Mouse (Mus musculus): ENCODE results near the gene Pnma3.
"Not testable (repeated sequence)": the region's sequence is repeated elsewhere in the genome, so short reads cannot be mapped to it uniquely, and the experiment has no call there.

Gene Pnma3

GRCm38 (mm10) chrX:73064415-73064793 is at the start of gene Pnma3:
Pnma3 (plus strand) TSS chrX:73064787.
- DNase-seq (ENCODE audit: low spot score in 2 of 2): no peak

DNA sequence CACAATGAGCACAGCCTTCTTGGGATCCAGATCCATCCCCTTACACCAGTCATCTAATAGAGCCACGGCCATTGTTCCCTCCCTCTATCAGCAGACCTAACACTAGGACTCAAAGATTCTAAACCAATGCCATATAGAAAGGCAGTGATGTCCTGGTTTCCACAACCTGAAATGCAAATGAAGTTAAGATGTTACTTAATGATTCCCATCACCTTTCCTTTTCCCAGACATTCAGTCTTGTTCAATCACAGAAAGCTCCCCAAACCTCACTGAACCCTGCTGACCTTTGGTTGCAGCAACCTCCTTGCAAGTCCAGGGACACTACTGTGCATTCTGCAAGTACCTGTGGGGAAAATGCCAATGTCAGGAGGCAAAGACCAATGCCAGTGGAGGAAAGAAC is 27.6 kb upstream of the Pnma3 start, which contains the start of gene Pnma5:
TSS of gene Pnma5 (minus strand) at position 101 of the 400 bp plus-strand sequence.
- no peak for DNase-seq (ENCODE audit: low spot score in 2 of 2)

DNA sequence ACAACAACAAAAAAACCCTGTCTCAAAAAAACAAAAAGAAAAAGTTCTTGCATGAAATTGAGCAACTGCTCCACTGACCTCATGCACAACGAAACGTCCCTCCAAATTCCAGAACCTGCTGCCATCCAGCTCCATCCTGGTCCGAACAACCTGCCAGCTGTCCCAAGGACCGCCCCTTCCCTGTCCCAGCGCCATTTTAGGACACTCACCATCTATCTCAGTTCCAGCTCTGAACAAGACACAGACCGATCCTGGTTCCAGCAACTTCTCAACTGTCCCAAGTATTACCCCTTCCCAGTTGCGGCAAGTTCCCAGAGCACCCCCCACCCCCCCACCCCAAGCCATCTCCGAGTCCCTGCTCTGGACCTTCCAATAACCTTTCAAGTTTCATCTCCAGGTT is 25.8 kb upstream of the Pnma3 start:
- DNase-seq (ENCODE audit: low spot score in 2 of 2): no peak

DNA sequence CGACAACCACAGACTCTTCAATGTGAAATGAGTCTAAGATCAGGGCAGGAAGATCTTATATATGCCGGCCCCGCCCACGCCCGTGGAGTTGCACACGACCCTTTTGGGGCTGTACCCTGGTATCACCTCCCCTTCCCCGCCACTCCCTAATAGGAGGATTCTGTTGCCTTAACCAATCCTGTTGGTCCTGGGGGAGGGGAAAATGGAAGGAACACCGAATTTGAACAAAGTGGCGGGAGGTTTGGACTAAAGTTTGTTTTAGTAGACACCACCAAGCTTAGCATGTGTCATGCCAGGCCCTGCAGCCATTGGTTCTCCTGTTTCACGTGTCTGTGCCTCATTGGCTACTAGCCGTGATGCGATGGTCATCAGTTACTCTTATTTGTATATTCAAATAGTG is 24.9 kb upstream of the Pnma3 start:
- no peak for DNase-seq (ENCODE audit: low spot score in 2 of 2)

- DNase-seq (ENCODE audit: low spot score in 2 of 2): peak; percentile 85 to 94
Observed at GRCm38 (mm10) chrX:73053860-73054563, 10.6 kb upstream of the Pnma3 start.

DNA sequence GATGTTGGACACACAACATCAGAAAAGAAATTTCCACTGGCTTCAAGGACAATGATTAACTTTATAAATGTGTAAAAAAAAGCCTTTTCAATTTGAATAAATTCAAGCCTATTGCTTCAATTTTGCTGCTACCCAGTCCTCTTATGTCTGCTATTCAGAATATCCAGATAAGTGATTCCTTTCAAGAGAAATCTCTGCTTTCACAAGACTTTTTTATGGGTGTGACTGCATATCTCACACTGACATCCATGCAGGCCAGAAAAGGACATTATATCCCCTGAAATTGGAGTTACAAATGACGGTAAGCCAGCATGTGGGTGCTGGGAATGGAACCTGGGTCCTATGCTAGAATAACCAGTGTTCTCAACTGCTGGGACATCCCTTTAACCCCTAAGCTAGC is 3.1 kb upstream of the Pnma3 start:
- DNase-seq (ENCODE audit: low spot score in 2 of 2): no peak

- no peak for DNase-seq (ENCODE audit: low spot score in 2 of 2)
Observed at GRCm38 (mm10) chrX:73062323-73062722, 2.3 kb upstream of the Pnma3 start.

- DNase-seq (ENCODE audit: low spot score in 2 of 2): no peak
Observed at GRCm38 (mm10) chrX:73063512-73064414, 824 bp upstream of the Pnma3 start.

DNA sequence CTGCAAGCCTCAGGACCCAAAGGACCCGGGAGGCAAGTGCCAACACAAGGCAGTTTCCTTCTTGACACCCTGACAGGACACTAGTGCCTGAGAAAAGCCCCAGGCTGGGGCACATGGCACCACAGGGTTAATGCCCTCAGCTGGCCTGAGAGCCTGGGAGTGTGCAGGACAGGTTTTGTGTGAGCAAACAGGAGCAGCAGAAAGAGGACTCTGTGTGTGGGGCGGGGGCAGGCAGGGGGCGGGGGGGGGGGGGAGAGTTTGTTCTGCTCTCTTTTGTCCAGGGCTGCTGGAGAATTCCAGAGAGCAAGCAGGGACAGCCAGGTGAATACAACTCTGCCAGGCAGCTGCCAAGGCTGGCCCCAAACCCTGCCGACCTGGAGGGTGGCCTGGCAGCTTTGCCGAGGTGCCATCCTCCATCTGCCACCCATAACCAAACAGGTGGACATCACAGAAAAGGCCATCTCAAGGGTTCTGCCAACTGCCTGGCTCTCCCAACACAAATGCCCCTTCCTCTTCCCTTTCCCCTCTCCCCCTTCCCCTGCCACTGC is 2.3 kb downstream of the Pnma3 start:
- DNase-seq (ENCODE audit: low spot score in 2 of 2): not testable (repeated sequence)

DNA sequence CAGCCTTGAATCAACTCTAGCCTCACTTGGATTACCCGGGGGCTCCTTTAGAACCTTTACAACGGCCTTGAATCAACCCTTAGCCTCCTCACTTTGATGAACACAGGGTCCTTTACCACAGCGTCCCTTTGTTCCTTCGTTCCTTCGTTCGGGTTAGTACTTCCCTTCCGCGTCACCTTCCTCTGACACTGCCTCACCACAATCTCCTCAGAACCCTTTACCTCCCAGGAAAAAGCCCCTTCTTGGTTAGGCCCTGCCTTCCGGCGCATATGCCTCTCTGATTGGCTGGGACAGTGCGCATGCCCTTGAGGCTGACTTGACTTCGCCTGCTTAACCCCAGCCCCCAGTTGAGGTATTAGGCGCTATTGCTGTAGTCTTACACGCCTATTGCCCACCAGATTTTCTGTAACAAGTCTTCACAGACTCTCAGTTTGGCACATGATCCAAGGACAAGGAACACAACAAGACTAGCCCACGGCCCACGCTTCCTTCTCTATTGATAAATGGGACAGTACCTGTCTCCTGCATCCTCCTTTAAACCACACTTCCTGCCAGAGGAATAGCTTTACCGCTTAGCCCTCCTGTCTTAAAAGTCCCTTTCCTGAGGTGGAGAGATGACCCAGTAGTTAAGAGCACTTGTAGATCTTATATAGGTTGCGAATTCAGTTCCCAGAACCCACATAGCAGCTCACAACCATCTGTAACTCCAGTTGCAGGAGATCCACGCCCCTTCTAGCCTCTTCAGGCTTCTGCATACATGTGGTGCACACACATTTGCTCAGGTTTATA is 17.9 kb downstream of the Pnma3 start, which contains the start of gene Xlr4a:
TSS of gene Xlr4a (minus strand) at position 212 of the 789 bp plus-strand sequence.
- DNase-seq (ENCODE audit: low spot score in 2 of 2): not testable (repeated sequence)

- DNase-seq (ENCODE audit: low spot score in 2 of 2): not testable (repeated sequence)
Observed at GRCm38 (mm10) chrX:73096941-73097508, 32.4 kb downstream of the Pnma3 start, which contains the start of gene Xlr3a. Xlr3a (minus strand) TSS chrX:73097095.

- not testable (repeated sequence) for DNase-seq (ENCODE audit: low spot score in 2 of 2)
Observed at GRCm38 (mm10) chrX:73116747-73117146, 52.2 kb downstream of the Pnma3 start, which contains the start of gene Gm14685. Gm14685 (plus strand) TSS chrX:73117047.

Measured in spleen, postnatal 4 days (tissue).